Mouse (Mus musculus): ENCODE measurements around the gene Ccsap.

The Ccsap gene

DNA sequence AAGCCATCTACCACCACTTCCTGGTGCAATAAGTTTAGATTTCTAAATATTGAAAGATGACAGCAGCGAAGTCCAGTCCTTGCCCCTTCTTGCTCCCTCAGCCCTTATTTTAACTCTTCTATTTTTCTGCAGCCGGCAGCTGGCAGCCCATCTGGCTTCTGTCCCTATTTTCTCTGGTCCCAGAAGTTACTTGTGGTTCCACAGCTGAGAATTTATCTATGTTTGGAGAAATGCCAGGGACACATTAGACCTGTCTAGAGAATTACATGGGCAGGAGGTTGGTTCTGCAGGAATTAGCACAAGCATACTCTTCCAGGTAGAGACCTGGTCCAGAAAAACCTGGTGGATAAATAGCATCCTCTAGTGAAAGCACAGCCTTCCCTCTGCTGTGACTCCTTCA lies 17.9 kb upstream of the Ccsap start:
- DNase-seq: no peak

- DNase-seq: no peak
Measured at GRCm38 (mm10) chr8:123874324-123874723, 14.3 kb upstream of the Ccsap start.

DNA sequence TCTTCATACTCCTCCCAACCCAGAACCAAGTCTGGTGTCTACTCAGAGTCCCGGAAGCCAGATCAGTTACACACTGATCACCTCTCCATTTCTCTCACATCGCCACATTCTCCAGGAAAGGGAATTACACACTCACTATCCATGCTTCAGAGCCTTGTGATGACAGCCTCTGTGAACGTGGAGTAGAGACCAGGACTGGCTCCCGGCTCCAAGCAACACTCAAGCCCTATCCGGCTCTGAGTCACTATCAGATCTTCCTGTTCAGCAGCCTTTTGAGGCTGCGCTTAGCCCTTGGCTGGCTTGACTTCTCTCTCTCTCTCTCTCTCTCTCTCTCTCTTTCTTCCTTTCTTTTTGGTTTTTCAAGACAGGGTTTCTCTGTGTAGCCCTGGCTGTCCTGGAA lies 13.4 kb upstream of the Ccsap start:
- DNase-seq: no peak

DNA sequence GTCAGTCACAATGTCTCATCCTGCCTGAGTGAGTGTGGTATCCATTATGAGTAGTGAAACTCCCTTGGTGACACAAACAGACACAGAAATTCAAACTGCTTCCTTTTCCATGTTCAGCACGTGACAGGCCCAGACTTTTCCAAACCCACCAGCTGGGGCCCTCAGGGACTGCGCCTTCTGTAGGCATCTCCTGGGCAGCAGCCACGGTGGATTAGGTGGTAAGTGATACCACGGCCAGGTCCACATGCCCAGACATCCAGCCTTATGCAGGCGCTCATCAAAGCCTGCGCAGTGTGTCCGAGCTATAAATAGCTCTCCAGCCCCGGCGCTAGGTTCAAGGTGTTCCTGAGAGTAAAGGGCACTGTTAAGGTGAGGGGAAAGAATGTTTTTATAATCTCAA lies 12.0 kb upstream of the Ccsap start:
- no peak for DNase-seq

GRCm38 (mm10) chr8:123866971-123867370 lies 7.0 kb upstream of the Ccsap start:
- no peak for DNase-seq

DNA sequence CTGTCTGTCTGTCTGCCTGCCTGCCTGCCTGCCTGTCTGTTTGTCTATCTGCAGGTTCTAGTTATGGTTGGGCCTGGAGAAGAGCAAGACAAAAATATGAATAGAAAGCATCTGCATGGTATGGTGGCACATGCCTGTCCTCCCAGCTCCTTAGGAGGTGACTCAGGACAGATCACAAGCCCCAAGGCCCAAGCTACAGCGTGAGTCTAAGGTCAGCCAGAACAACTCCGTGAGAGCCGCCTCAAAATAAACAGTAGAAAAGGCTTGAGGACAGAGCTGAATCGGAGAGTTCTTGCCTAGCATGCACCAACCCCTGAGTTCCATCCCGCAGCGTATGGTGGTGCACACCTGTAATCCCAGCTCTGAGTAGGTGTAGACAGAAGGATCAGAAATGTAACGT lies 5.8 kb upstream of the Ccsap start:
- no peak for DNase-seq

- no peak for DNase-seq
Measured at GRCm38 (mm10) chr8:123860386-123860785, 377 bp upstream of the Ccsap start.

- peak; percentile 93 for DNase-seq
Measured at GRCm38 (mm10) chr8:123858941-123859647, 915 bp downstream of the Ccsap start.

- peak; percentile 31 for DNase-seq
Measured at GRCm38 (mm10) chr8:123858574-123858940, 1.5 kb downstream of the Ccsap start.

DNA sequence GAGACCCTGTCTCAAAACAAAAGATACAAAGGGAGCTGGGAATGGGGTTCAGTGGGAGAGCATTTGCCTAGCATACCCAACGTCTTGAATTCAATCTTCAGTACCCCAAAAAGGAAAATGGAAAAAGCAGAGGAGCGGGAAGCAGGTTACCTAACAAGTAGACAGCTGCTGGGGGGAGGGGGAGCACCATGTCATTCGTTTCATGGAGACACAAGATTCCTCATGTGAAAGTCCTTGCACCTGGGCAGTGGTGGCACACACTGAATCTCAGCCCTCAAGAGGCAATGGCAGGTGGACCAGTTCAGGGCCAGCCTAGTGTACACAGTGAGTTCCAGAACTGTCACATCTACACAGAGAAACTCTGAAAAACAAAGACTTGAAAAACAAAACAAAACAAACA lies 2.6 kb downstream of the Ccsap start:
- DNase-seq: no peak

GRCm38 (mm10) chr8:123854733-123855475 lies 5.1 kb downstream of the Ccsap start:
- DNase-seq: no peak

DNA sequence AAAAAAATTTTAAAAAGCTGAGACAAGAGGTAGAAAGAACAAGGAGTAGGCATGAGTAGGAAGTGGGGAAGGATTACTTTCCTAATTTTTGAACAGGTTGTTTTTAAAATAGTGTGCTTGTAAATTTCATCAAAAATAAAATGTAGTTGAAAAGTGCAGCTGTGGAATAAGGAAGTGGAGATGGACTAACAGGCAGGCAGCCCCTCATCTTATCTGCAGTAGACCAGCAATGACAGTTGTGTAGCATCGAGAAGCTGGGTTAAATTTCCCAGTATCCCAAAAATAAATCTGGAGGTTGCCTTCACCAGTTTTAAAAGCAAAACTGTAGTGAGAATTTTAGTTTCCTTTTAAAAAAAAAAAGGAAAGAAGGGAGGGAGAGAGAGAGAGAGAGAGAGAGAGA lies 5.8 kb downstream of the Ccsap start:
- no peak for DNase-seq

DNA sequence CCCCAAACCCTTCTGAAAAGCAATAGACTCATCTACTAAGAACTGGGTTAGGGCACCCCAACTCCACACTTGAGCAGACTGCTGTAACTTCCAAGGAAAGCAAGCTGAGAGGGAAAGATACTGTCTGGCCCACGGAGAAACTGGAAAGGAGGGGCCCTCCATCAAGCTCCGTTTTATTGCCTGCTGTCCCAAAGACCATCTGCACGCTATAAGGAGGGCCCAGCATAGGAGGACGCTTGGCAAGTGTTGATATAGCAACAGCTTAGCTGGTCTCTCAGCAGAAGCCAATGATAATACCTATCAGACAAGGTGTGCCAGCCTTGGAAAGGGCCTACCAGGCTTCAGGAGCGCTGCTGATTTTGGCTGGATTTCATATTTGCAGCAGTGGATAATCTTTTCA lies 8.4 kb downstream of the Ccsap start:
- DNase-seq: no peak

DNA sequence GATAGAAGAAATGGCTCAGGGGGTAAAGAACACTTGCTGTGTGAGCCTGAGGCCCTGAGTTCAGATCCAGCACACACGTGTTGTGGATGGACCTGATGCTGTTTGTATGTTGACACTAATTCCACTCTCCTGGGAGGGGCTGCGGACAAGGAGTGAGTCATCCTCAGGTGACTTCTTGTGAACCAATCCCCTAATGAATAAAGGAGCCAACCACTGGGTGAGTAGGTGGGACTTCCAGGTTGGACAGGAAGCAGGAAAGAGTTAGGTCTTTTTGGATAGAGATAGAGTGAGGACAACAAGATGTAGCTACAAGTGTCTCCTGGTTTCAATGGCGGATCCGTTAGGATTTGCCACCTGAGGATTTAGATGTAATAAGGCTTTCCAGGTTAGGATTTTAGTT lies 10.7 kb downstream of the Ccsap start:
- DNase-seq: no peak

DNA sequence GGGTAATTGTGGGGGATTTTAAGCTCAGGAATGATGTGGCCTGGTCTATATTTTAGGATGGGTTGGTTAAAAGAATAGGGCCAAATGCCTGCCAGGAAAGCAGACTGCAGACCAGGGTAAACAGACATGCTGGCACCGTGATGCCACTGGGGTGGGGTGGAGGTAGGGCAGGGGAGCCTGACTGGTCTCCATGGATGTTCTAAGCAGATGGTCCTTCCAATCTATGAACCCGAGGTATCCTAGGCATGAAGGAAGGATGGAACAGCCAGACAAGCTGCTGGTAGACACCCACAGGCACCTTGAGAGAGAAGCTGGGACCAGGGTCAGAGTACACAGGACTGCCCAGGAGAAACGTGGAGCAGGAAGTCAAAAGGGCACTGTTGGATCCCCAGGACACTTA lies 12.5 kb downstream of the Ccsap start:
- DNase-seq: no peak

DNA sequence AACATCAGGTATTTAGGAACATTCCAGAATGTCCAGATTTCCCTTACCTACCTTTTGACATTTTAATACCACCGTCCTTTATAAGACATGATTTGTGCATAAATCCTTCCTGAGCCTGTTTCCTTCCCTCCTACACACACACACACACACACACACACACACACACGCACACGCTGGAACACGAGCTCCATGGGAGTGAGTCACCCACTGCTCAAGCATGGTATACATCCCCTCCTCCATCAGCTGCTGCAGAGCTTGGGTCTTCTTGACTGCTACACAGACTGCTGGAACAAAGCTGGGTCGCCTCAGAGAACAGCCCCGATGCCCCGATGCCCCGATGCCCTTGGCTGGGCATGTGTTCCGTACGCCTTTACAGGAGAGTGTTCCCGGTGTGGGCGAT lies 13.5 kb downstream of the Ccsap start:
- no peak for DNase-seq

DNA sequence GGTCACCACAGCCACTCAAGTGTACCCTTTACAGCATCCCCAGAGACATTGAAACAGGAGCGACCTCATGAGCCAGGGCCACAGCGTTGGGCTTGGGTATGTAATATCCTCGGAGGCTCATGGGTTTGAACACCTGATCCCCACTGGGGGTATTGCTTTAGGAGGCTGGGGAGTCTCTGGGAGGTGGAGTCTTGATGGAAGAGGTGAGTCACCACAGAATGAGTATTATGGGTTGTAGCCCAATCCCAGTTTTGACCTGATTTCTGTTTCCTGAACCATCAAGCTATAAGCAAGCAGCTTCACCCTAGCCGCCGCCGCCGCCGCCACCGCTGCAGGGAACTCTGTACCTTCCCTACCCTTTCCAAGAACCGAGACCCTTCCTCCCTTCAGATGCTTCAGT lies 14.0 kb downstream of the Ccsap start:
- DNase-seq: no peak

GRCm38 (mm10) chr8:123845114-123845513 lies 14.9 kb downstream of the Ccsap start:
- no peak for DNase-seq

- DNase-seq: no peak
Measured at GRCm38 (mm10) chr8:123844341-123844740, 15.7 kb downstream of the Ccsap start.

- no peak for DNase-seq
Measured at GRCm38 (mm10) chr8:123842086-123842485, 17.9 kb downstream of the Ccsap start.

DNA sequence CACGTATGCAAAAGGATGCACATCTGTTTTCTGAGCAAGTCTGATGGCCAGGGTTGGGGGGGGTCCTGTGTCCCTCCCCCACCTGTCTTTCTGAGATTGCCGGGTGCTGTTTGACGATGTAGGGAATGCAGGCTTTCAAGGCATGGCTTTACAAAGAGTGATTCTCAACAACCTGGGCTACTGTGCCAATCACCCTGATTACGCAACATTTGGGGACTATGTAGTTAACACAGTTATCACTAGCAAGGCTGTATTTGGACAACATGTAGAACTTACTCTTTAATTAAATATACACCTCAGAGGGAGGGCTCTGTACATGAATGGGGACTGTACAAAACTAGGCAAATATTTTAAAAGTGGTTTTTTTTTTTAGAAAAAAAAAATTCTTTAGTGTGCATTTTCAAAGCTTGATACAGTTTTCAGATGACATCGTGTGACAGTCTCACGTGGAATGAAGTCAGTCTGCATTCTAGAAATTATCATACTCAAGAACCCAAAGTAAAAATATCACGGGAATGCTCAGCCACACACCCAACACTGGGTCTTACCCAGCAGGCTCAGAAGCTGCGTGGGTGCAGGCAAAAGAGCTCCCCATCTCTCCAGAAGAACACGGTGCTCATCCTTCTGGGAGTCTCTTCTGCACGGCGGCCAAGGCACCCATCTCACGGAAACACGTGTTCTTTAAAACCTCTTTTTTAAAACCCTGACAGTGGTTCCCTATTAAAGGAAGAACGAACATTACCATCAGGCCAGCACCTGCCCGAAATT lies 19.2 kb downstream of the Ccsap start:
- no peak for DNase-seq

GRCm38 (mm10) chr8:123838496-123838895 lies 21.5 kb downstream of the Ccsap start:
- no peak for DNase-seq

DNA sequence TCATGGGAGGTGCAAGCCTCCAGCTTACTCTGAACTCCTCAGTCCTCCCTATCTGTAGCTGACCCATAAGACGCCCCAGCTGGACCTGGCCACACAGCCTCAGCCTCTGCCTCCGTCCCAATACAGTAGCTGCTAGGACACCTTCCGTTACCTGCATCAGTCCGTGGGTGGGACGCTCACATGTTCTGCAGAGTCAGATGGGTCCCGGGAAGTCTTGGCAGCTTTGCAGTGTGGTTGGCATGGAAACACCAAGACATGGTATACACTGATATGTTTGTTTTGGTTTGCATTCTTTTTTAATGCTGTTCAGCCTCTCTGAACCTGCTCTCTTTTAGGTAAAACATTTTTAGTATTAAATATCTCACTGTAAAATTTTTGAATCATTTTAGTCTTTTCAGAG lies 23.7 kb downstream of the Ccsap start:
- DNase-seq: no peak

DNA sequence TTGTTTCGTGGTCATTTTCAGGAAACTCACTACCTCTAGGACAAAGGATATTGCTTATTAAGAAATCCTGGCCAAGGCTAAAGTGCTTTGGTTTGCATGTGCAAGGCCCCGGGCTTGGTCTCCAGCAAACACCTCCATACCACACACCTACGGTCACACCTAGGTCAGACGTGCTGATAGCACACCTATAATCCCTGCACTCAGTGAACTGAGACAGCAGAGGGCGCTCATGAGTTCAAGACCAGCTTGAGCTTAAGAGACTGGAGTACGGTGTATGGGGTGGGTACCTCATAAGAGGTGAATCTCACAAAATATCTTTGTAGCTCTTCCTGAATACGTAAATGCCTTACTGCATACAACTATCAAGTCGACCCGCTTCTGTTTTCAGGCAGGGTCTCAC lies 24.6 kb downstream of the Ccsap start:
- peak; percentile 51 for DNase-seq

All from lung, postnatal 10 days (tissue).